Mouse (Mus musculus): ENCODE measurements around the gene Gm21863. TPM values are rescaled to one million over a fixed set of nuclear protein-coding genes. Genes with fewer than 3 reads are reported as not detected.

Gene Gm21863
- polyA plus RNA-seq (2012; ENCODE audit: low replicate concordance), result not detected in 2 replicates

GRCm38 (mm10) chr12:19953869-19954555 lies at the start of gene Gm21863:
TSS of gene Gm21863 (plus strand) at chr12:19954505.

